Mouse (Mus musculus): ENCODE data around the gene Tuba3b. TPM values are rescaled to one million over a fixed set of nuclear protein-coding genes. Genes with fewer than 3 reads are reported as not detected.

Tuba3b gene
- polyA plus RNA-seq, 1 experiment: not detected

DNA sequence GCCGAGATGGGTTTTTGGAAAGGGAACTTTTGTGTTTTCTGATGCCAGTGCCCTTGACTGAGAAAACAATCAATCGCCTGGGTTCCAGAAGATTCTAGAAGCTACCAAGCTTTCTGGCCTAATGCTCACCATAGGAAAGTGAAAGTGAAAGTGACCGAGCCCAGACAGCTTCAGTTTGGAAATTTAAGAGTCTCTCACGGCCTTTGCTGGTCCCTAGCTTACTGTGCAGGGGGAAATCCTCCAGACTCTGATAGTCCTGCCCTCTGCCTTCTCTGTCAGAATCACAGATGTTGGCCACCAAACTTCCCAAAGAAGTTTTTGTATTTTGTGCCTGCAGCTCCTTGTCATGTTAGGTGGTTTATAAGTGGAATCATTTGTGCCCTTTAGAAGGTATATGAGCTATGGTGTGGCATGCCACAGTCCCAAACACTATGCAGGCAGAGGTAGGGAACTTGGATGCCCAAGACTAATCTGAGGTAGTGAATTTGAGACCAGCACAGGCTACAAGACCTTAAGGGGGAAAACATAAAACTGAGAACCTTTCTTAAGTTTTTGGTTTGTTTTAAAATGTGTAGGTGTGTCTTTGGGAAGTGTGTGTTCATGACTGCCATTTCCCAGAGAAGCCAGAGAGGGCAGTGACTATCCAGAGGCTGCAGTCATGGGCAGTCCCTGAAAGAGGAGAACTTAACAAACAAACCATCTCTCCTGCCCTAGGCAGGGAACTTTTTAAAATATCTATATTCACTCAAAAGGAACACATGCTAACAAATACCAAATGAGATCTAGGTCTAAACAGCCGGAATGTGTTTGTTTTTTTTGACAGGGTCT lies 1.1 kb downstream of the Tuba3b start:
- no peak overlapping the region for H3K27ac ChIP-seq (ENCODE audit: insufficient read depth, low read depth, low read length)
- no peaks in the 10 kb centered on the region for H3K4me1 ChIP-seq (ENCODE audit: control insufficient read depth, insufficient read depth, low read length)
- no peak for TF ChIP-seq POLR2A (IDR thresholded peaks at IDR 0.05; ENCODE audit: insufficient read depth, low read depth, low read length)
- TF ChIP-seq CTCF (IDR thresholded peaks at IDR 0.05; ENCODE audit: insufficient read depth, low read depth, low read length): no peak
- WGBS: 91% methylated on average over 5 of the region's 5 CpGs
- no peak overlapping the region for H3K4me3 ChIP-seq (ENCODE audit: insufficient read depth, low read depth, low read length)

DNA sequence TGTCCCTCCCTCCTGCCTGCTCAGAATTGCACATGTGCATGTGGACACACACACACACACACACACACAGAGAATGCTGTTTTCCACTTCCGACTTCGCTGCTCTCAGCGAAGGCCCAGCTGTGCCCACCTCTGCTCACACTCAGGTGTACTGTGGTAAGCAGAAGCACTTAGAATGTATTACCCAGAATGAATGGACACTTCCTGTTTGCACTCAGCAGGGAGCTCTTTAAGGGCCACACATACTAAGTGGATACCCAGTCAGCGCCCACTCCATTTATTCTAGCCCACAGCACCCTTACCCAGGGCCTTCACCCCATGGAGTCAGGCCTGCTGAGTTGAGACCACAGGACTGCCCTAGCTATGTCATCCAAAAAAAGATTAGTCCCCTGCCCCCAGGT lies 7.6 kb downstream of the Tuba3b start:
- TF ChIP-seq CTCF (IDR thresholded peaks at IDR 0.05; ENCODE audit: insufficient read depth, low read depth, low read length) (no peak), POLR2A (IDR thresholded peaks at IDR 0.05; ENCODE audit: insufficient read depth, low read depth, low read length) (no peak)
- Histone ChIP-seq H3K4me3 (ENCODE audit: insufficient read depth, low read depth, low read length) (no peak overlapping the region), H3K4me1 (ENCODE audit: control insufficient read depth, insufficient read depth, low read length) (no peaks in the 10 kb centered on the region), H3K27ac (ENCODE audit: insufficient read depth, low read depth, low read length) (no peak overlapping the region)
- WGBS: 99% methylated on average over 4 of the region's 4 CpGs

DNA sequence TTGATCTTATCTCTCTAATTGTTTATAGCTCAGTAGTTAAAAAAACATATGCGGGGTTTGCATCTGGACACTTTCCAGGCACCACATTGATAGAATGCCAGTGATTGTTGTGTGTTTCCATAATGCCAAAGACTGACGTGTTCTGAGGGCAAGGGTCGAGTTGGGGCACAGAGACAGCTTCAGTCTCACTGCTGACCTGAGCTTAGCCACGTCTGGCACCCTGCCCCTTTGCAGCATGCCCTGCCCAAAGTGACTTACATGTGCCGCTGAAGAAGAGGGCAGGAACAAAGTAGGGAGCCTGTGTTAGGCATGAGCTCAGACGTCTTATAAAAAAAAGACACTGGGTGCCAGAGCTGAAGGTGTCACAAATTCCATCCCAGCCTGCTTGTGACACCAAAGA lies 14.7 kb downstream of the Tuba3b start:
- Histone ChIP-seq H3K4me3 (ENCODE audit: insufficient read depth, low read depth, low read length) (no peak overlapping the region), H3K27ac (ENCODE audit: insufficient read depth, low read depth, low read length) (no peak overlapping the region), H3K4me1 (ENCODE audit: control insufficient read depth, insufficient read depth, low read length) (no peaks in the 10 kb centered on the region)
- 62% methylated on average over 6 of the region's 6 CpGs for WGBS
- TF ChIP-seq CTCF (IDR thresholded peaks at IDR 0.05; ENCODE audit: insufficient read depth, low read depth, low read length) (no peak), POLR2A (IDR thresholded peaks at IDR 0.05; ENCODE audit: insufficient read depth, low read depth, low read length) (no peak)

DNA sequence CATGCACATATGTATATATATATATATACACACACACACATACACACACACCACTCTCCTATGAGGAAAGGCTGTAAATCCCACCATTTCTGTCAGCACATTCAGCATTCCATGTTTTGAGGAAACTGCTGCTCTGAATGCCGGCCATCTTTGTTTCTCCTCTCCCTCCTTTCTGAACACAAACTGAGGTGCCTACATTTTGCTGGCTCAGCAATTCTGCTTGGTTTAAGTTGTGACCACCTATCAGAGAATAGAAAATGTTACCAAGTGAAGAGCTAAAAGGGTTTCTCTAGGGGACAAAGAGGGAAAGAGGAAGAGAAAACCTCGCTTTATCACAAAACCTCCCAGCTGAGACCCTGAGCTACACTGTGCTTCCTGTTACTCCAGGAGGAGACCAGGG lies 18.9 kb downstream of the Tuba3b start:
- 88% methylated on average over 2 of the region's 2 CpGs for WGBS
- TF ChIP-seq CTCF (IDR thresholded peaks at IDR 0.05; ENCODE audit: insufficient read depth, low read depth, low read length) (no peak), POLR2A (IDR thresholded peaks at IDR 0.05; ENCODE audit: insufficient read depth, low read depth, low read length) (no peak)
- H3K27ac ChIP-seq (ENCODE audit: insufficient read depth, low read depth, low read length): no peak overlapping the region
- no peak overlapping the region for H3K4me3 ChIP-seq (ENCODE audit: insufficient read depth, low read depth, low read length)
- no peaks in the 10 kb centered on the region for H3K4me1 ChIP-seq (ENCODE audit: control insufficient read depth, insufficient read depth, low read length)

DNA sequence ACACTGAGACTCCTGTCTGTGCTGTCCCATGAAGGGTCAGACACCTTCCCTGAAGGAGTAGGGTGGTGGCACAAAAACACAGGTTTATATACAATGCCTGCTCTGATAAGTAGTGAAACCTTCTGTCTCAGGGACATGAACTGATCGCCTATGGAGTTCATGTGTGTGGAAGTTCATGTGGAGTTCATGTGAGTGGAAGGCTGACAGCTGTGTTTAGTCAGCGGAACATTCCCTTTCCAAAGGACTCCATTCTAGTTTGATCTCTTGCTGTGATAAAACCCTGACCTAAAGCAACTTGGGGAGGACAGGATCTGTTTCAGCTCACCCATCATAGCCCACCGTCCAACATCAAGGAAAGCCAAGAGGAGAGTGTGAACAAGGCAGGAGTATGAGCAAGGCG lies 21.1 kb downstream of the Tuba3b start:
- TF ChIP-seq CTCF (IDR thresholded peaks at IDR 0.05; ENCODE audit: insufficient read depth, low read depth, low read length): no peak
- no peak for TF ChIP-seq POLR2A (IDR thresholded peaks at IDR 0.05; ENCODE audit: insufficient read depth, low read depth, low read length)
- H3K27ac ChIP-seq (ENCODE audit: insufficient read depth, low read depth, low read length): no peak overlapping the region
- H3K4me1 ChIP-seq (ENCODE audit: control insufficient read depth, insufficient read depth, low read length): no peaks in the 10 kb centered on the region
- H3K4me3 ChIP-seq (ENCODE audit: insufficient read depth, low read depth, low read length): no peak overlapping the region
- 91% methylated on average over 4 of the region's 4 CpGs for WGBS

DNA sequence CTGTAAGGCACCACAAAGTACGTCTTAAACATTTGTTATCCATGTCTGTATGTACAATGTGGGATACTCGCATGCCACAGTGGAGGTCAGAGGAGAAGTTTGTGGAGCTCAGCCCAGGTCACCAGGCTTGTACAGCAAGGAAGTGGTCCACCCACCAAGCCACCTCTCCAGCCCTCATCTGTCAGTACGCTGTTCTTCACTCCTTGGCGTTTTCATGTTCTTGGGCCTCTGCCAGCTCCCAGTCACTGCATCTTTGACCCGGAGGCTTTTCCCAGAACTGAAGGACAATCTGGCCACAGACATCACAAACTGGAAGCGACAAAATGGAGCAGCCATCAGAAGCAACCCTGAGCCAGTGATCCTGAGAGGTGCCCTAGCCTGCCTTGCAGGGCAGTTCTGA lies 22.7 kb downstream of the Tuba3b start:
- Histone ChIP-seq H3K27ac (ENCODE audit: insufficient read depth, low read depth, low read length) (no peak overlapping the region), H3K4me1 (ENCODE audit: control insufficient read depth, insufficient read depth, low read length) (no peaks in the 10 kb centered on the region), H3K4me3 (ENCODE audit: insufficient read depth, low read depth, low read length) (no peak overlapping the region)
- TF ChIP-seq POLR2A (IDR thresholded peaks at IDR 0.05; ENCODE audit: insufficient read depth, low read depth, low read length): no peak
- TF ChIP-seq CTCF (IDR thresholded peaks at IDR 0.05; ENCODE audit: insufficient read depth, low read depth, low read length): no peak
- WGBS: 69% methylated on average over 6 of the region's 6 CpGs

DNA sequence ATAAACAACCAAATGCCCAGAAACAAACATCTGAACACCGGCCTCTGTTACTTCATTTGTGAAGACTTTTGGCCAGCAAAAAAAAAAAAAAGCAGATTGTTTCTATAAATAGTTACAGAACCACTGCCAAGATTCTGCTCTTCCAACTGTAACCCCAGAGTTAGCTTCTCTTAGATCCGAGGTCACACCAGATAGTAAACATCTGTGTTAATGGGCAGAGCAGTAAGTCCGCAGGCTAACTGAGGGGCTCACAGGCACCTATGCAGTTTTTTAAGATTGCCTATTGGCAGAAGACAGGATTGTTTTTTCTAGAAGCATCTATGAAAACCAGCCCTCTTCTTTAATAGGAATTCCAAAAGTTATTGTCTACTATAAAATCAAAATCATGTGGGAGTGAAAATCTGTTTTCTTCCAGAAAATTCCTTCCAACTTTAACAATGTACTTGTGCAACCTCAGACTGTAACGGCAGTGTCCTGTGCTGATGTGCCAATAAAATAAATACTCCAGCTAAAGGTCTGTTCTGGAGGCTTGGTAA lies 25.5 kb downstream of the Tuba3b start:
- H3K4me1 ChIP-seq (ENCODE audit: control insufficient read depth, insufficient read depth, low read length): no peaks in the 10 kb centered on the region
- no peak overlapping the region for H3K27ac ChIP-seq (ENCODE audit: insufficient read depth, low read depth, low read length)
- 62% methylated on average over 4 of the region's 4 CpGs for WGBS
- TF ChIP-seq CTCF (IDR thresholded peaks at IDR 0.05; ENCODE audit: insufficient read depth, low read depth, low read length): no peak
- no peak for TF ChIP-seq POLR2A (IDR thresholded peaks at IDR 0.05; ENCODE audit: insufficient read depth, low read depth, low read length)
- H3K4me3 ChIP-seq (ENCODE audit: insufficient read depth, low read depth, low read length): no peak overlapping the region

DNA sequence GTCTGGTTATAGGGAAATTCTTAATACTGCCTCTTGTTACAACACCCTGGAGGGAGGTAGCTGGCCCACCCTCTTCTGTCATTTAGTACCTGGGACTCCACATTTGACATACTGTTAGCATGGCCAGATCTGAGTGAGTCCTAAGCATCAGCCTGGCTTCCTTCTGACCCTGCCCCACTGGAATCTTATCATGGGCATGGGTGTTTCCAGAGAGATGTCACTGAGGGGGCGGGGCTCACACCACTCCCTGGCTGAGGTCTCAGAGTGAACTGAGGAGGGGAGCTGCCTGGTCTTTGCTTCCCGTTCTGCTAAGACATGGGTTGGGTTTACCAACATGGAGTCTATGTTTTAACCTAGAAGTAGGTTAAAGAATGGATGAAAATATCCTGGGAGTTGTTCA lies 36.4 kb downstream of the Tuba3b start:
- no peak overlapping the region for H3K27ac ChIP-seq (ENCODE audit: insufficient read depth, low read depth, low read length)
- H3K4me3 ChIP-seq (ENCODE audit: insufficient read depth, low read depth, low read length): no peak overlapping the region
- no peaks in the 10 kb centered on the region for H3K4me1 ChIP-seq (ENCODE audit: control insufficient read depth, insufficient read depth, low read length)
- TF ChIP-seq POLR2A (IDR thresholded peaks at IDR 0.05; ENCODE audit: insufficient read depth, low read depth, low read length): no peak
- no peak for TF ChIP-seq CTCF (IDR thresholded peaks at IDR 0.05; ENCODE audit: insufficient read depth, low read depth, low read length)
- 89% methylated on average over 2 of the region's 2 CpGs for WGBS

DNA sequence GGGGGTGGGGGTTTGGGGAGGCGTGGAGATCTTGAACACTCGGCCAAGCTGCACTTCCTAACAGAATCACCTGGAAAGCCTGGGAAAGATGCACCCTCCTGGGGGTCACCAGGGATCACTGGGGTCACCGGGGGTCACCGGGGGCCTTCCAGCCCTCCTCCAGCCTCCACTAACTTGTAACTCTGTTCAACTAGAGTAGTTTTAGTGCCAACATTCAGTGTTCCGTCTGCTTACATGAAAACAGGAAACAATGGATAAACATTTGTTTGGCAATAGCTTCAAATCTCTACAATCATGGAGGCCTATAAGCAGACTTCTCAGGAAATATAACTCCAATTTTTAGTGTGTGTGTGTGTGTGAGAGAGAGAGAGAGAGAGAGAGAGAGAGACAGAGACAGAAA lies 37.4 kb downstream of the Tuba3b start:
- no peak overlapping the region for H3K27ac ChIP-seq (ENCODE audit: insufficient read depth, low read depth, low read length)
- no peaks in the 10 kb centered on the region for H3K4me1 ChIP-seq (ENCODE audit: control insufficient read depth, insufficient read depth, low read length)
- no peak overlapping the region for H3K4me3 ChIP-seq (ENCODE audit: insufficient read depth, low read depth, low read length)
- WGBS: 89% methylated on average over 5 of the region's 5 CpGs
- no peak for TF ChIP-seq CTCF (IDR thresholded peaks at IDR 0.05; ENCODE audit: insufficient read depth, low read depth, low read length)
- no peak for TF ChIP-seq POLR2A (IDR thresholded peaks at IDR 0.05; ENCODE audit: insufficient read depth, low read depth, low read length)

Data from olfactory bulb, adult 2 months (tissue).